Mouse (Mus musculus): ENCODE data around the gene Ptpro.
A peak's percentile ranks its signal among the peaks of the same experiment; 100 is the strongest.
"Not testable (repeated sequence)": the region's sequence is repeated elsewhere in the genome, so short reads cannot be mapped to it uniquely, and the experiment has no call there.

Gene Ptpro

GRCm38 (mm10) chr6:137457210-137457609 is 205.1 kb downstream of the Ptpro start:
- no peak for DNase-seq

- DNase-seq = no peak
These were observed 206.0 kb downstream of the Ptpro start for GRCm38 (mm10) chr6:137458136-137458535.

GRCm38 (mm10) chr6:137463771-137464170 is 211.7 kb downstream of the Ptpro start:
- DNase-seq = peak; percentile 56

- peak; percentile 94 for DNase-seq
These were observed 213.1 kb downstream of the Ptpro start for GRCm38 (mm10) chr6:137465253-137465652.

GRCm38 (mm10) chr6:137466256-137466655 is 214.1 kb downstream of the Ptpro start:
- DNase-seq = peak; percentile 35

DNA sequence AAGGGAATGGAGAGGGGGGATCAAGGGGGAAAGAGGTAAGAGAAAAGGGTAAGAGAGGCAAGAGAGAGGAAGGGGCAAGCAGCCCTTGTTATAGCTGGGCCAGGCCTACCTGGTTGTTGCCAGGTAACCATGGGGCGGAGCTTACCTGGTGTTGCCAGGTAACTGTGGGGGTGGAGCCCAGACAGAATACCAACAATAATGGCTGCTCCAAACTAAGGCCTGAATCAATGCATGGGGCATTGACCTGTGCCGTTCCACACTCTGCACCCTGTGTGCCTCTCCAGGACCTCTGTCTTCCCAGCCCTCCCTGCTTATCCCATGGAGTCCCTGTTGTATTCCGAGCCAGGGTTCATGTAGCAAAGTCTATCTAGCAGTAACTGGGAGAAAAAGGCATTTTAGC is 215.6 kb downstream of the Ptpro start:
- DNase-seq = no peak

DNA sequence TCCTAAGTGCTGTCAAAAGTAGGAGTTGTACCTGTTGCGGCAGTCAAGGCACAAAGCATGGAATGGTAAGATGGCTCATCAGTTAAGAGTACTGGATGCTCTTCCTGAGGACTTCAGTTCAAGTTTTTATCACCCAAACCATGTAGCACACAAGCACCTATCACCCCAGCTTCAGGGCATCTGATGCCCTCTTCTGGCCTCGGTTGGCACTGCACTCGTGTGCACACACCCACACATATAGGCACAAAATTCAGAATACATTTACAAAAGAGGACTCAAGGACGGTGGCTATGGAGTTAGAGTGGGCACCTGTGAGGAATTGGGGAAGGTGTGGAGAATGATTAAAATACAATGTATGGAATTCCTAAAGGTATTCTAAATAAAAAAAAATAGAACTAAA is 217.4 kb downstream of the Ptpro start:
- no peak for DNase-seq

- DNase-seq = peak; percentile 69
These were observed 218.9 kb downstream of the Ptpro start for GRCm38 (mm10) chr6:137470901-137471598.

GRCm38 (mm10) chr6:137472129-137472528 is 220.0 kb downstream of the Ptpro start:
- DNase-seq = no peak

DNA sequence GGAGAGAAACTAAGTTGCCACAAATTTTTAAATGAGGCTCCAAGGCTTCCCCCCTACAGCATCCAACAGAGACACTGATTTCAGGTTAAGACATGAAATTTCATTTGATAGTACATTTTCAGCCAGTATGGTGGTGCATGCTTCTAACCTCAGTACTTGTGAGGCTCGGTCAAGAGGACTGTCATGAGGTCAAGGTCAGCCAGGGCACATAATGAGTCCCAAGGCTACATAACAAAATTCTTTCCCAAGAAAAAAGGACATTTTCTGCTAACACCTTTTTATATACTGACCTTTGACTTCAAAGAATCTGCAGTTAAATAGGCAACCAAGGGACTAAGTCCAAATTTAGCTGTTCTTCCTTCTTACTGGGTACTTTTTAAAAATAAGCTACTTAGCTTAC is 221.3 kb downstream of the Ptpro start:
- no peak for DNase-seq

GRCm38 (mm10) chr6:137475695-137476094 is 223.6 kb downstream of the Ptpro start:
- DNase-seq = not testable (repeated sequence)

GRCm38 (mm10) chr6:137482891-137483290 is 230.8 kb downstream of the Ptpro start:
- no peak for DNase-seq

DNA sequence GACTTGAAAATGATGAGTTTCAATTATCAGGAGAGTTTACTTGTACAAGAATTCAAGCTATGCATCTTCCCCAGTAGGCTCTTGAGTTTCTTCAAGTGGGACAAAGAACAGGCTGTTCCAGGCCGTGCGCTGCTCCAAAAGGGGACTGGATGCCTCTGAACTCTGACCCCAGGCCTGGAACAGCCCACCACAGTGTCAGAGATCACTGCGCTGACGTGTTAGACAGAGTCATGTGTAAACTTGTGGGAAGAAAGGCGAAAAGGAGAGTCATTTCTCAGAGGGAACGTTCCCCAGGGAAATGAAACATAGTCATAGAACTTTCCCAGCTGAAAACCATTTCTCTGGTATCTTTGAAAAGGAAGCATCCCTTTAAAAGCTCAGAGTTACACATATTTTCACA is 235.3 kb downstream of the Ptpro start:
- no peak for DNase-seq

DNA sequence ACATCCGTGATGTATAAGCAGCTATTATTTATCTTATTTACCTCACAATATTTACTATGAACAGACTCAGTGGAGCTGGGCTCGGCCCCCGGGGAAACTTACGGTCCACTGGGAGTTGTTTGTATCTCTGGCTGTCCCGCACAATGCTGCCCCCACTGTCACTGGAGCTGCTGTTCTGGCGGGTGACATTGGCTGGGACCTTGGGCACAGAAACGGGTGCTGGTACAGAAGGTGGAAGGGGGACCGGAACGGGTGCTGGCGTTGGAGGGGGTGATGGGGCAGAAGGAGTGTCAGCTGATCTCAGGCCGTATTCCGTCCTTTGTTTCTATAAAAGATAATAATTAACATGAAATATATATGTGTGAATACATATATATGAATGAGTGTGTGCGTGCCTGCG is 238.0 kb downstream of the Ptpro start:
- DNase-seq = no peak

GRCm38 (mm10) chr6:137491659-137492058 is 239.5 kb downstream of the Ptpro start:
- DNase-seq = no peak

GRCm38 (mm10) chr6:137492582-137492981 is 240.5 kb downstream of the Ptpro start:
- no peak for DNase-seq

- DNase-seq = no peak
These were observed 241.4 kb downstream of the Ptpro start for GRCm38 (mm10) chr6:137493211-137494135.

- no peak for DNase-seq
These were observed 242.0 kb downstream of the Ptpro start for GRCm38 (mm10) chr6:137494136-137494475.

DNA sequence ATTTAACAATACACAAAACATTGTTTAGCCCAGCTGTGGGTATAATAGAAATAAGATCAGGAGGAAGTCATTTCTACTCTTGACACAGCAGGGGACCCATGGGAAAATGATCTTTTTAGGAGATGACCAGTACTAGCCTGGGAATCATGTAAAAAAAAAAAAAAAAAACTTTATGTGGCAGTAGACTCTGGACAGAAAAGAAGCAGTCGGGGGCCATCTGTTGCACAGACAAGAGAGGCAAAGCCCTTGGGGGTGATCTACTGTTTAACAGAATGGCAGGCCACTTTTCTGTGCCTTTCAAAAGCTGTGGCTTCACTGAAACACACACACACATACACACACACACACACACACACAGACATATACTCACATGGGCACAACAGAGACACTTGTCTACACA is 242.7 kb downstream of the Ptpro start:
- DNase-seq = no peak

DNA sequence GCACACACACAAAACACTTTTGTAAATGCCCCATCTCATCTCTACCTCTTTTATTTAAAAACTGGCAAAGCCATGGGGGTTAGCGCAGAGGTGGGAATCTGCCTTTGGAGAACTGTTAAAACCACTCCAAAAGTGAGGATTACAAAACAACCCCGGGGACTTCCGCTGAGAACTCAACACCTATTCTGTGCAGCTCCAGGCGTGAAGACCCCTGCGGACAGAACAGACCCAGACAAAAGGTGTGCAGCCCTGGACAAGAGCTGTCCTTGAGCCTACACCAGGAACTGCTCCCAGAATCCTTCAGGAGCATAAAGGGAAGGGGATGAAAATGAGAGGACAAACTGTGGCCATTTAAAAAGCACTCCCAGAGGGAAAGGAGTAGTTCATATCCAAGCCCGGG is 243.1 kb downstream of the Ptpro start:
- DNase-seq = no peak

- DNase-seq = no peak
These were observed 244.4 kb downstream of the Ptpro start for GRCm38 (mm10) chr6:137496562-137496961.

DNA sequence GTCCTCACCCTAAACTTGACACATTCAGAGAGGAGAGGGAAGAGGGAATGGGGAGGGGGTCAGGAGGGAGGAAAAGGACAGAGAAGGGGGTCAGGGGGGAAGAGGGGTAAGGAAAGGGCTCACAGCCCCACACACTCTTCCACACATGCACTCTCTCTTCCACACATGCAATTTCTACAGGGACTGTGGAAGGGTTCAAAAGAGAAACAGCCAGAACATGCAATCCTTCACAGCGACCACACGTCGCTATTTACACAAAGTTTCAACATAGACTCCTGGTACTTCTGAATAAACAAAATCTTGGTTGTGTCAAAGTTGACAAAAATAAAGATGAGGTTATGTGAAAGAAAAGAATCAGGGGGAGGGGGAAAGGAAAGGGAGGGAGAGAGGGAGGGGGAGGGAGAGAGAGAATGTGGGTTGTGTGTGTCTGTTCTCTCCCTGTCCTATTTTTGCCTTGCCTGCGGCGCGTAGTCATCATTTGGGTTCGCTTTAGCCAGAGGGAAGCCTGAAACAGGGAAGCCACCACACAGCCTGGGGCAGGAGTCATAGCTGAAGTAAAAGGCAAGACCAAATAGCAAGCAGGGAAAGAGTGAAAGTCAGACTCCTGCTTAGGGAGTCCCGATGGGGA is 245.2 kb downstream of the Ptpro start:
- DNase-seq = no peak

DNA sequence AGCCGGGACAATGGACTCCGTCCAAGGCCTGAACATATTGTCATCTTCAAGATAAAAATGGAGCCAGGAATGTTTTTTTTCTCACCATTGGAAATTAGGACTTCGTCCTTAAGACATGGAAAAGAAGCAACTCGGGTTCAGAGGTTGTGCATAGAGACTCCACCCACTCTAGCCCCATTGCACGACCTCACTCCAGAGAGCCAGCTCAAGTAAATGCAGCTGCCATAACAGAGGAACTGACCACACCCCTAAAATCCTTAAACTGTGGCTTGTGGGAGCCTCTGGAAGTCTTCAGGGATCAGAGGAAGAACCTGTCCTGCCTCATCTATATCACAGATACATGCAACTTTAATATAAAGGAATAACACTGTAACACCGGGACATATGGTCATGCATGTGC is 246.7 kb downstream of the Ptpro start:
- no peak for DNase-seq

DNA sequence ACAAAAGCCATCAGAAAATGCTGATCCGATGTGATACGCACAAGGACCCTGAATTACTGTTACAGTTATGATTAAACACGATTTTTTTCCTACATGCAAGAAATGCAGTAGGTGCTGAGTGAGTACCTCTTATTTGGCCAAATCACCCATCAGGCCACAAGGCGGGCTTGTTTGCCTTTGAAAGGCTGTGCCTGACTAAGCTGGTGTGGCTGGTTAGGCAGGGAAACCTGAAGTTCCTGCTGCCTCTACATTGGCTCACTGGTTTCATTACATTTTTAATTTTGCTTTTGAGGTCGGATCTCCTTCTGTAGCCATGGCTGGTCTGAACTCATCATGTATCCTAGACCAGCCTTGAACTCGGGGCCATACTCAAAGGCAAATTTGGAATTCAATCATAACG is 250.9 kb downstream of the Ptpro start:
- no peak for DNase-seq
